Mouse (Mus musculus): ENCODE results near the gene Lck.

DNA sequence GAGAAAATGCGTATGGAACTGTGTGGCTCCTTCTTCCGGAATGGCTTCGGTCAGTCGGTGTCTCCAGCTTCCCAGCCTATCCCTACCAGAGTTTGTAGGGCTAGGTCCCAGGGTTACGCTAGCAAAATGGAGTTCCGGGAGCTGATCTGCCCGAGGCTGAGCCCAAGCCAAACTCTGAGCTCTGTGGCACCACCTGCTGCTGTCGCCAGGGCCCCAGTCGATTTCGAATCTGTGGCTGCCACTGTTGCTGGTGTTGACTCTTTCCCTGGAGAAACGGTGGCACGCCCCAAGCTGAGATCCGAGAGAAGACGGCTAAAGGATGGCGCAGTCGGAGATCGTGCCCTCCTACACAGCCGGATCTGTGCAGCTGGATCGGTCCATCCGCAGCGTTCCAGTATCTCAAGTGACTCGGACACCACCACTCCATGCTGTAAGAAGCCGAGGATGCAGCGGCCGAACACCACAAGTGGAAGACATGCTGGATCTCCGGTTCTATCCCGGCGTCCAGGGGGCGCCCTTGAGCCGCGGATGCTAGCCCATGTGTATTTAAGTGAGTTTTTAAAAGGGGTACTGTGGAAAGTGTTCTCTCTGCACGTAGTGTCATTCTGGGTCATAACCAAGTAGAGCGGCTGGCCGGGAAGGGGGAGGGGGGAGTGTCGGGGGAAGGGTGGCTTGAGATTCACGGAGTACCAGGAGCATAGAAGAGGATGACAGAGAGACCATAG, 11.6 kb upstream of the Lck start:
- TF ChIP-seq MEF2A (IDR thresholded peaks at IDR 0.05; ENCODE audit: borderline replicate concordance, low read depth, low read length): no peak
- TF ChIP-seq CTCF (conservative IDR thresholded peaks at IDR 0.05 in 1 of 2, IDR thresholded peaks at IDR 0.05 in 1 of 2; ENCODE audit: low read depth in 2 of 2, low read length in 2 of 2): peak; percentile 34 to 89
- no peak for TF ChIP-seq E2F4 (IDR thresholded peaks at IDR 0.05; ENCODE audit: insufficient replicate concordance, low read depth, low read length)
- TF ChIP-seq POLR2A (IDR thresholded peaks at IDR 0.05; ENCODE audit: low read depth, low read length): peak; percentile 52
- TF ChIP-seq GABPA (IDR thresholded peaks at IDR 0.05; ENCODE audit: insufficient replicate concordance, low read depth, low read length): no peak
- no peak for TF ChIP-seq EP300 (IDR thresholded peaks at IDR 0.05; ENCODE audit: low read length)
- TF ChIP-seq NRF1 (IDR thresholded peaks at IDR 0.05; ENCODE audit: low read depth, low read length): 0 out of 2 replicates have a peak, but pooled peaks have one; percentile 8
- TF ChIP-seq KAT2A (IDR thresholded peaks at IDR 0.05; ENCODE audit: insufficient replicate concordance, low read length): no peak
- TF ChIP-seq UBTF (IDR thresholded peaks at IDR 0.05; ENCODE audit: low read depth, low read length): no peak; the same call in 1 of the 2 replicates
- no peak for TF ChIP-seq ZC3H11A (IDR thresholded peaks at IDR 0.05; ENCODE audit: low read depth, low read length)
- TF ChIP-seq MYC (IDR thresholded peaks at IDR 0.05; ENCODE audit: low read depth, low read length): peak; percentile 90
- no peak for TF ChIP-seq BHLHE40 (IDR thresholded peaks at IDR 0.05; ENCODE audit: low read depth, low read length)
- TF ChIP-seq USF1 (IDR thresholded peaks at IDR 0.05; ENCODE audit: low read depth, low read length): no peak
- TF ChIP-seq CHD1 (IDR thresholded peaks at IDR 0.05; ENCODE audit: low read depth, low read length): no peak
